Mouse (Mus musculus): ENCODE measurements around the gene Btbd9. TPM values are rescaled to one million over a fixed set of nuclear protein-coding genes. Genes with fewer than 3 reads are reported as not detected.

The Btbd9 gene
- polyA plus RNA-seq, 1 experiment from 2014 or later: 51.9 TPM

DNA sequence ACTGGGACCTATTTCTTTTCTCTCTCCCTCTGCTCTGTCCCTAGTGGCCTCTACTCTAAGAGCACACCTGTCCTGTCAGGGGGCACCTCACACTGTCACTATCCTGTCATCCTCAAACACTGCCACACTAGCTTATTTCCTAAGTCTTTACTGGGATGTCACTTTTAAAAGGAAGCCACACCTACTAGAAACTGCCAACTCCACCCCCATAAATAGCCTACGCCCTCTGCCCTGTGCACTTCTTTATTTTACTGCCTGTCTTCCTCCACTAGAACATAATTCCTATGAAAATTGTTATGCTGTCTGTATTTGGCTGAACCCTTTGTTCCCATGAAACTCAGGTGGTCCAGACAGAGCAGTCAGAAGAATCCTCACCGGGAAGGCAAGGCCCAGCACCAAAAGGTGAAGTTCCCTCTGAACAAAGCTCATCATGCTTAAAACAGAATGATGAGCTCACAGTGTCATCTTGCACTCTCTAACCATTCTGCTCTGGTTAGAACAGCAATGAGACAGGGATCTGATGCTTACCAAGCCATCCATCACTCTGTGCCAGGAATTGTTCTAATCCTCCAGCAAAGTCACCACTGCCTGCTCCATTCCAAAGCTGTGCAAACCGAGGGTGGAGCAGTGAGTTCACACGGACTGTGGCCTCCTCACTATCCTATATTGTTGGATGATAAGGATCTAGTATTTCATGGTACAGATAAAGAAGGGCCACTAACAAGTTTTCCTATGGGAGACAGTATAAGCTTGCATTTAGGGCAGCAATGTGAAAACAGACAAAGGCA is 91.0 kb downstream of the Btbd9 start:
- no peak for DNase-seq (ENCODE audit: low spot score)

DNA sequence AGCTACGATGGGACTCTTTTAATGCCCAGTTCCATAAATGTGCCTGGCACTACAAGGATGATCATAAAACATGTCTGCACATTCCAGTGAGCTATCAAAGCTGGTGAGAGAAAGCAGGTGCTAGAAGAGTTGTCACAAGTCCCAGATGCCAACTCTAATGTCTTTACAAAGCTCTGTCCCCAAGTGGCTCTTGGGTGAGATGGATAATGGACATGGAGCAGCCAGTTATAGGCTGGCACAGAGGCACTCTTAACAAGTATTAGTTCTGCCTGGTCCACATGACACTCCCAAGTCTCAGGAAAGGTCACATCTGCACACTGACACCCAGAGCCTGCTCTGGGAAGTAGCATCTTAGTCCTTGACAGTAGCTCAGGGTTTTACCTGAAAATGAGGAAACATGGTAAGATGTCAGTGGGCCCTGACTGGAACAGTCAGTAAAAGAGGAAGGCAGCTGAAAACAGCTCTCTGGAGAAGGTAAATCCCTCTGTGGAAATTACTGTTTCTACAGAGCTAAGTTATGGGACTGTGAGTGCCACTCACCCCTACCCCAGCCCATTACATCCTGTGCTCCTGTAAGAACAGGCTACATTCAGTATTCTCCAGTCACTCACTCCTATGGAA is 91.7 kb downstream of the Btbd9 start:
- DNase-seq (ENCODE audit: low spot score): no peak

DNA sequence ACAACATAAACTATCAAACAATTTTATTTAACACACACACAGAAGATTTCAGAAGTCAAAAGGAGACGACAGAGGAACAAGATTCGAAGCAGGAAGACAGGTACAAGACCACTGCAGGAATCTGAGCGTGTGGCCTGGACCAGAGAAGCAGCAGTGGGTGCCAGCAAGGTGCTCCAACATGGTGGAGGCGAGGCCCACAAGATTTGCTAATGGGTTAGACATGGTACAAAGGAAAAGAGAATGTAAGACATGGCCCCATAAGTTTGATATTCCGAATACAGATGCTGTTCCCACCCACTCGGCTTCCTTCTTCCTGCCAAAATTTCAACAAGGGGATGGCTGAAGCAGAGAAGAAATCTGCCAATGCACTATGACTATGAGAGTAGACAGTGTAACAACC is 94.5 kb downstream of the Btbd9 start:
- no peak for DNase-seq (ENCODE audit: low spot score)

DNA sequence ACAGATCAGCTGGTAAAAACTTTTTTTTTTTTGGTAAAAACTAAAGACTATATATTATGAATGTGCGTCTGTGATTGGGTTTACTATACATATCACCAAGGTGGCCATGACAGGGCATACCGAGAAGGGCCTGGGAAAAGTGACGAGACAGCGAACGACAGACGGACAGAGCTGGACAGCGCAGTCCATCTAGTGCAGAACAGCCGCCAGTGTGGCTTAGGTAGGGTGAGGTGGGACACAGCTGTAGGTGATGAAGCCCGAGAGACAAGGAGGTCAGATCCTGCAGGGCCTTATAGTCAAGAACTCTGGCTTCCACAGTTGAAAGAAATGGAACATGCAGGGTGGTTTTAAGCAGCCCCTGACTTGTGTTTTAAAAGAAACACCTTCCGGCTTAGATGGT is 94.9 kb downstream of the Btbd9 start:
- no peak for DNase-seq (ENCODE audit: low spot score)

DNA sequence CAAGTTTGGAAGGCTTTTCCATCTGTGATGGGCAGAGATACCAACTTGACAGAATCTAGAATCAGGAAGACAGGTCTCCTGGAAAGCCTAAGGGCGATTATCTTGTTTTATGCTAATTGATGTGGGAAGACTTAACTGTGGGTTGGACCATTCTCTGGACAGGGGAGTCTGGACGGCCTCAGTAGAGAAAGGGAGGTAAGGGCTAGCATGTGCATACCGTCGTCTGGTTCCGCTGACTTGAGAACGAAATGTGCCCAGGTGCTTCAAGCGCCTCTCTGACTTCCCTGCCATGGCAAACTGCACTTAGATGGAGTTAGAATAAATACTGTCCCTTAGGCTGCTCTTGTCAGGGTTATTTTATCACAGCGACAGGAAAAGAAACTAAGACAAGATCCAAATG is 95.9 kb downstream of the Btbd9 start:
- no peak for DNase-seq (ENCODE audit: low spot score)

DNA sequence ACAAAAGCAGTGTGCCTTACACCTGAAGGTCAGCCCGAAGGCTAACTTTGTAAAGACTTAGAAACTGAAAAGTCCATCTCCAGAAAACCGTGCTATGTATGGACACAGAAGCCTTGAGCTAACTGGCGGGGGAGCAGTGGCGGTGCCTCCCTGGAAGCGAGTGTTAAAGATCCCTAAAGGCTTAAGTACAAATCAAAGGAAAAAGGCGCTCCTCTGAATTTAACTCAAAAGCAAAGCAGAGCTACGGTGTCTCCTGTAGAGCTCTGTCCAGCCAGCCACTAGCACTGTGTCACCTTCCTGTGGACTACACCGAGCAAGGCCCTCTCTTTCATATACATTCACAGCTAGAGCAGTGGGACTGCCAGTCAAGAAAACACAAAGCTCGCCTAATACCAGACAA is 98.1 kb downstream of the Btbd9 start:
- DNase-seq (ENCODE audit: low spot score): no peak

DNA sequence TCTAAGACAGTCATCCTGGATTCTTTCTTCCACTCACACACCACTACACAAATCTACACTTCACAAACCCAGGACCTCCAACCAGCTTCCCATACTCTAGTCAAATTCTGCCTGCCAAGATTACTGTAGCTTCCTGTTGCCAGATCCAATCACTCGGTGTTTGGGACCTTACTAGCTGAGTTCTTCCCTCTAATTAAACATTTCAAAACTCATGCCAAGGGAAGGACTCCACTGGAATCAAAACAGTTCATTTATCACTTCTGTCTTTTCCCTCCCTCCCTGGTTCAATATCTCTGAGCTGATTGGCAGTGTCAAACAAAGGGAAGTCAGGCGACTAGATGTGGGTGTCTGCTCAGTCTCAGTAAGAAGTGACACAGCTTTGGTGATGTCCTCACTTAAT is 101.7 kb downstream of the Btbd9 start:
- no peak for DNase-seq (ENCODE audit: low spot score)

DNA sequence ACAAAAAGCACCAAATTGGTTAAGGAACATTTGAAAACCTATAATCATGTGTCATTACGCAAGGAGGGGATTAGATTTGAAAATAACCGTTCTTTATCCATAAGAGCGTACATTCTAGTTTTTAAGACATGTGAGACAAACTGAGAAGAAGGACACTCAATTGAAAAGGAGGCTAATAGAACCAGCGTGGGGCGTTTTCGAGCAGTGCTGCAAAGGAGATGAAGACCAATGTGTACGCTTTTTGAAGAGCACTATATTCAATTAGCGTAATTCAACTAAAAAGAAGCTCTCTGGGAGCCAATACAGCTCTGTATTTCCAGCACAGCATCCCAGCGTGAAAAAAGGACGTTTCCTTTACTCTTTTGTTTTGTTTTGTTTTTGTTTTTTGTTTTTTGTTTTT is 103.5 kb downstream of the Btbd9 start:
- no peak for DNase-seq (ENCODE audit: low spot score)

DNA sequence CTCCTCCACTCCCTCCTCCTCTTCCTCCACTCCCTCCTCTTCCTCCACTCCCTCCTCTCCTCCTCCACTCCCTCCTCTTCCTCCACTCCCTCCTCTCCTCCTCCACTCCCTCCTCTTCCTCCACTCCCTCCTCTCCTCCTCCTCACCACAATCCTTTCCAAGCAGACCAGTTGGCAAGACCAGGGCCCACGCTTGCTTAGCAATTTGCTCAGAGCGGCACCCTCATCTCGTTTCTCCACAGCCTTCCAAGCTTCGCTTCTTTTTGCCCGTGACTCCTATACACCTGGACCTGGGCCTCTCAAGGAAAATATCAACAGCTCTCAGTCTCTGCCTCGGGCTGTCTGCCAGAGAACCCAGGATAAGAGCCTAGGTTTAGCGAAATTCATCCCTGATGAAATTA is 104.8 kb downstream of the Btbd9 start:
- no peak for DNase-seq (ENCODE audit: low spot score)

DNA sequence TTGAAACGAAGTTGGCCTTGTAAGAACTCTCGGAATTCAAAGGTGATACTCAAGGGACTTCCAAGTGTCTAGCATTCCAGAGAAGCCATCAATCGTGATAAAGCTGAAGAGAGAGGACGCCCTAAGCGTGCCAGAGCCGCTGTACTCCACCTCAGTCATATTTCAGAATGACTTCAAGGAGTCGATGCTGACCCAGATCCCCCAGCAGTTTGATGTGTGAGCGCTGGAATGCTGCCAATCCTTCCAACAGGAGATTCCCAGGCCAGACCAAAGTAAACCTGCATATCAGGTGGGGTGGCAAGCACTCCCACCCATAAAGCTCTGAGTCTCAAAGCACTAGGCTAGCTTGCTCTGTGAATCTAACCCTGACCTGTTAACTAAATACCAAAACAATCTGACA is 105.5 kb downstream of the Btbd9 start:
- no peak for DNase-seq (ENCODE audit: low spot score)

DNA sequence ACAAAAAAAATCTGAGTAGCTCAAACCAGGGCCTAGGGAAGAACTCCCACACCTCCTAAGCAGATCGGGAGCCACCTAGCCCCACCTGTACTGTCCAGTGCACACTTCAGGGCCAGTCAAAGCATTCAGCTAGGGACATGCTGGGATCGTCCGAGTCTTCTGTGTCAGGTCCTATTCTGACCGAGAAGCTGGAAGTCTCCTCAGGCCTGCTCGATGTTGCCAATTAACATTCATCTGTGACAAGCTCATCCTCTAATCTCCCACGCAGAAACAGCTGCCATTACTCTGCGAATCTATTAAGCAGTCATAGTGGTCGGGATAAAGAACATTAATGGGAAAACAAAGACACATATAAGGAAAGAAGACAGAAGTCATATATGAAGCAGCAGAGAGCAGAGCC is 106.0 kb downstream of the Btbd9 start:
- DNase-seq (ENCODE audit: low spot score): no peak

DNA sequence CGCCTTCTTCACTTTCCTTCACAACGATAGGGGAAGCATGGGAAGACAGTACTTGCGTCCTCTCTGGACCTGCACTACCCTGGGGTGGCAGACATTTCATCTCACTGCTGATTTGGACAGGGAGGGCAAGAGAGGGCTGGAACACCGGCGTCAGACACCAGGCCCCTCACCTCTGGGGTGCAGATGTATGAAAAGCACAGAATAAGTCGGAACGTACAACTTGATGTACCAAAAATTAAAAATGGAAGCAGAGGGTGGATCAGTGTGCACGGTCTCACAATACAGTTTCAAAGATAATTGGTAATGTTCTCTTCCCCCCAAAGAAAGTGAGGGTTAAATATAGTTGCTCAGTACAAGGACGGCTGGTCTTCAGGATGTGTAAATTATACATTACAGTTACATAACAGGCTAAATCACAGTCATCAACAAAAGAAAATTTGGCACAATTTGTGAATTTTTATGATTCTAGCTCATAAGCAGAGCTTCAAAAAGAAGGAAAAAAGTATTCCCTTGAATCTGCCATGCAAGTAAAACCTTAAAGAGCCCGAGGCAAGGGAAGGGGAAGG is 106.7 kb downstream of the Btbd9 start:
- DNase-seq (ENCODE audit: low spot score): no peak

DNA sequence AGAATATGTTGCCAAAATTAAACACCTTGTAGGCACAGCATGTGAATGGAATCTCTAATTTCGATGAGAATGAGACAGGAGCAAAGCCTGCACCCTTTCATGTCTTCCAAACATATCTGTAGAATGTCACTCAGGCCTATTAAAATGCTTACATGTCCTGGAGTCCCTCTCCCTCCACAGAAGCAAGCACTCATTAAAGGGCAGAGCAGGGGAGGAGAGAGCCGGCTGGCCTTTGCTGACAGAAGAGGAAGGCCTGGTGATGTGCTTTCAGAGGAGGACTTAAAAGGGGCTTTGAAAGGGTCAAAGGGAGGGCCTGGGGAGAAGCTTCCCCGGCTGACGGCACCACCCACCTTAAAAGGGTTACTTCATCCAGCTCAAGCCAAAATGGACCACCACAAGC is 107.9 kb downstream of the Btbd9 start:
- DNase-seq (ENCODE audit: low spot score): no peak

DNA sequence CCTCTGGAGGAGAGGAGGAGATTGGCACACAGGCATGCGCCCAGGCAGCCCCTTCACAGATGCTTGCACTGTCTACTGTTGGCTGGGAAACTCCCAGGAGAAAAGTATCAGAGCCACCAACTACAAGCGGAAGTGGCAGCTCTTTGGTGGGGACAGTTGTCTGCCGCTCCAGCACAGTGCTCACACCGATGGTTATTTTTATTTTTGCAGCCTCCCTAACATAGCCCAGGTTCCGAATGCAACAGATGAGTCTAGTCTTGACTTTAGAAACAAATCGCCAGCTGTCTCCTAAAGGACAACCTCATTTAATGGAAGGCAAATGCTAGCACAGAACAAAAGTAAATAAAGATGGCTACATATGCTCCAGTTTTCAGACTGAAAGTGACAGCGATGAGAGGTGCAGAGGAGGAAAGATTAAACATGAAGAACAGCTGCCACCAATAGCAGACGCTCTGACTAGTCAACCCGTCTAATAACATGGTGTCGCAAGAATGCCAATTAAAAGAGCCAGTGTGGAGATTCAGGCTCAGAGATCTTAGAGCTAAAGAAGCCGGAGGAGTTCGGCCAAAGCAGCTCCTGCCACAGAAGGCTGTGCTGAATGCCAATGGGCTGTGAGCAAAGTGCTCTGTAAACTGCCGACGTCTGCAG is 108.6 kb downstream of the Btbd9 start:
- DNase-seq (ENCODE audit: low spot score): no peak

DNA sequence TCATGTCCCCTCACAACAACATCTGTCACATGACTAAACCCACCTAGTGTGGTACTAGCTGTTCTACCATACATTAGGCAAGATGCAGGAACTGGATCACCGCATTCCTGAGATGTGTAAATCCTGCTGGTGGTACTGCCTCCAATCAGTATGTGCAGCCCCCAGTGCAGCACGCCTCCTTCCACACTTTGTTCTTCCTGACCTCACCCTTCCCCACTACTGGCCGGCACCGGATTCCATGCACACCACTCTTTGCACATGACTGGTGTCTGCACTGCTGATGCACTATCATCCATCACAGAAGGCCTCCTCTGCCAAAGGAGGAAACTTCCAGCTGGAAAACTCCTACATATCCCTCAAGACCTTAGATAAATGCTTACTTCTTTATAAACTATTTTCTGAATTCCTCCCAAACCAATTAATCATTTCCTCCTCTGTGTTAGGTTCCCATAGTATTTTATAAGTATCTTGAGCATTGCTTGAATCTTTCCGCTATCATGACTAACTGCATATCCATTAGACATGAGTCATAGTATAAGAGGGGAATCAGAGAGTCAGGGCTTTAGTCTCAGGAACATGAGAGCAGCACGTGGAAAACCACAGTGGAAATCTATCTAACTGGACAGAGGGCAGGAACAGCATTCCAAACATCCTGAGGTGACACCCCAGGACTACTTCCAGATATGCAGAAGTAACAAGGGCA is 111.1 kb downstream of the Btbd9 start:
- DNase-seq (ENCODE audit: low spot score): no peak

DNA sequence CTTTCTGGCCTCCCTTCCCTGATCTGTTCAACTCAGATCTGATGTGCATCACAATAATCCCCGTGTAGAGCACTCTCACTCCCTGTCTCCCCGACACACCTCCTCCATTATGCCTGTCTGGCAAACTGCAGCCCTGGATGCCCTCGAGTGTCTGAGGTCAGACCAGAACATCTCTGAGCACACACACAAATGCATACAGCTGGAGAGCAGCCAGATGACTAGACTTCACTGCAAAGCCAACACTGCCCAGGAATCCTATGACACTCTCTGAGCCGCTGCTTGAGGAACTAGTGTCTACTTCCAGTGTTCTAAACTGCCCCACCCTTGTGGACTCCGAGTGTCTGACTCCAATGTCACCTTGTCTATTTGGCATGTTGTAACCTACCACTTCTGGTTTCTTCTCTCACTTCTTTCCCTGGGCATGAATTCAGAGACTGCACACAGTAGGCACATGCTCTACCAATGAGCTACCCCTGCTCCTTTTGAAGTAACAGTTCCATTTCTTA is 112.0 kb downstream of the Btbd9 start:
- no peak for DNase-seq (ENCODE audit: low spot score)

DNA sequence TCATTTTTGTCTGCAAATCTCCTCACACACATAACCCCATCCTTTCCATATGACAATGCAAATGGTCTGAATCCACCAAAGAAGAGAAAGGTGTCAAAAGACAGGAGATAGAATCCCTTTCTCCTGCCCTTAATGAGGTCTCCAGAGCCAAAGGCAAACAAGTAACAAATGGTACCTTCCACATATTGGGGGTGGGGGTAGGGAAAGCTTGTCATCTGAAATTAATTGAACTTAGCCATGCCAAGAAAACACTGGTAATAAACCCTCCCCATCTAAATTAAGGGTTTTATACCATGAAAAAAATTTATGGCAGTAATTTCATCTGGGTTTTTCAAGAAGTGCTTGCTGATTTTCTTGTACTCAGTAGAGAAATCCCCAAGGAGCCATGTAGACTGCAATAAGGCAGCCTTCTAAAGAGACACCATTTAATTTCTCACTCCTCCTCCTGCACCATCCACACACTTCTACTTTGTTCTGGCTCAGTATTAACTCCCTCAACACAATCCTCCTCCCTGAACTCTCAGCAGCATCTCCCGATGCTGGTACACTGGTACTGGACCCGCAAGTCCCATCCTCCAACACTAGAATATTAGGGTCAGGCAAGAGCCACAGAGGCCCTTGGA is 115.5 kb downstream of the Btbd9 start:
- DNase-seq (ENCODE audit: low spot score): no peak

DNA sequence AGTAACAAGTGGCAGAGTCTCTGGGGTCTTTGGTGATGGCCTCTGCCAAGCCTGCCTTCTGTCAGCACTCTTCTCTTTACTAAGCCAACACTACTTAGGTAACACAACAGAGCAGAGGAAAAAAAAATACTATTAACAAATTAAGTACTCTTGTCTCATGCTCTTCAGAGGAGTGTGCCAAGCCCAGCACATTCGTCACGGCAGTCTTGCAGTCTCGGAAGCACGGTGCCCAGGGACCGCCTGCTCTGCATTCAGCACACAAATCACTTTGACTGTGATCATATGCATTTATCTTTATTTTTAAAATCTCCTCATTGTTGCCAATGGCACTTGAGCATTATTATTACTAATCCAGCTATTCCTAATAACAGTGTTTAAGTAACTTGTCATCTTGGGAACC is 116.6 kb downstream of the Btbd9 start:
- no peak for DNase-seq (ENCODE audit: low spot score)

DNA sequence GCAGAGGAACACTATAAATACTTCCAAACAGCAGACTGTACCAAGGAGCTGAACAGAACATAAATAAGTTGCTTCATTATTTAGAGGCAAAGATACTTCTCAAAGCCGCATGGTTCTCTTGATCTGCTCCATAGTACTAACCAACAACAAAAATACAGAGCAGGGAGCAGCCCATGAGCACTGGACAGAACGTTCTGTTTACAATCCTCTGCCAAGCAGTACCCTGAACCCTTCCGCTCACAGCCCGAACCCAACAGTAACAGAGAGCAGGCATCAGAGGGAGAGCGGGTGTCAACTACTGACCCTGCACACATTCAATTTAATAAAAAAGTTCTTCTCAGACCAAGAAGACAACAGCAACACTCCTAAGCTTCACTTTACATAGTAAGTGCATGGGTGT is 117.4 kb downstream of the Btbd9 start:
- no peak for DNase-seq (ENCODE audit: low spot score)

DNA sequence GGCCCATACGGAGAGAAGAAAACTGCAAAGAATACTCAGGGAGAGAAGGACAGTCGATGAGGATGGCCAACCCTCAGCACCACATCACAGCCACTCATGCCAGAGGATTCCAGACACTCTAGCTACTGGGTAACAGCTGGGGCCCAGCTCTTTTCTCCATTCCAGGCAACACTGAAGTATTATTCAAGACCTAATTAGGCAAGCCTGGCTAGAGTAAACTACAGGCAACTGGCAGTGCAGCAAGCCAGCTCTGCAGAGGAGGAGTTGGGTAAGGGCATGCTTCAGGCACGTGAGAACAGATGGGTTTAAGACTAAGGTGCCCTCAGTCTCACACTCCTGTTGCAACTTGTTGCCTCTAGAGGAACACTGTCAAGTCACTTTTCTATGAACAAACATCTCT is 118.0 kb downstream of the Btbd9 start:
- no peak for DNase-seq (ENCODE audit: low spot score)

DNA sequence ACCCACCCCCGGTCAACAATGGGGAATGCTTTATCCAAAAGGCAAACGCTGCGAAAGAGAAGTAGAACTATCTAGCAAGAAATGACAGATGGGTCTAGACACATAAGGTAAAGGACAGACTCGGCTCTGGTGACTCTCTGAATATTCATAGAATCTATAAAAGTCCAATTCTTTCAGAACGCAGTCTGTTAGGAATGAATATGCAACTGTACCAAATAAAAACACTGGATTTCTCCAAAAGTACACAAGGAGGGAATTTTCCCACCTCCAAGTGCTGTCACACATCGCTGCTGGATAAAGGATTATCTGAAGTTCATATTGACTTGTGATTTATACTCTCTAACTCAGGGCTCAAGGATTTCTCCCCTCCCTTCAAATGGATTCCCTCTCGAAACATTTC is 118.8 kb downstream of the Btbd9 start:
- DNase-seq (ENCODE audit: low spot score): no peak
